Mouse (Mus musculus) regulatory T cell (primary cell): Measurements from ENCODE around the gene Slco1b2.
"Not testable (repeated sequence)": the region's sequence is repeated elsewhere in the genome, so short reads cannot be mapped to it uniquely, and the experiment has no call there.

Experiments used
- in situ Hi-C: fragments of 300-600 bp; cut with MboI, MseI; formaldehyde crosslinking; loops from one replicate; pipeline ENCODE4 v1.15.1; 2025; ENCODE audit warnings: high pct_unique_total_duplicates

Slco1b2 gene

GRCm38 (mm10) chr6:141629291-141629690 lies at the start of gene Slco1b2:
TSS of gene Slco1b2 (plus strand) at chr6:141629518.
- in situ Hi-C loops: no loop called here

- in situ Hi-C loops: no loop called here
Measured at GRCm38 (mm10) chr6:141584791-141585403, 44.4 kb upstream of the Slco1b2 start.

GRCm38 (mm10) chr6:141590002-141590401 lies 39.3 kb upstream of the Slco1b2 start:
- in situ Hi-C loops: no loop called here

GRCm38 (mm10) chr6:141590598-141591200 lies 38.6 kb upstream of the Slco1b2 start:
- in situ Hi-C loops: not testable (repeated sequence)

GRCm38 (mm10) chr6:141596081-141596480 lies 33.2 kb upstream of the Slco1b2 start:
- in situ Hi-C loops: no loop called here

GRCm38 (mm10) chr6:141597037-141597436 lies 32.3 kb upstream of the Slco1b2 start:
- in situ Hi-C loops: no loop called here

GRCm38 (mm10) chr6:141600940-141601339 lies 28.4 kb upstream of the Slco1b2 start:
- in situ Hi-C loops: no loop called here

- in situ Hi-C loops: no loop called here
Measured at GRCm38 (mm10) chr6:141610702-141611260, 18.5 kb upstream of the Slco1b2 start.

GRCm38 (mm10) chr6:141614017-141614416 lies 15.3 kb upstream of the Slco1b2 start:
- in situ Hi-C loops: no loop called here

GRCm38 (mm10) chr6:141615348-141615747 lies 14.0 kb upstream of the Slco1b2 start:
- in situ Hi-C loops: no loop called here

- in situ Hi-C loops: no loop called here
Measured at GRCm38 (mm10) chr6:141632935-141633334, 3.6 kb downstream of the Slco1b2 start.

GRCm38 (mm10) chr6:141635250-141635649 lies 5.9 kb downstream of the Slco1b2 start:
- in situ Hi-C loops: no loop called here

- in situ Hi-C loops: no loop called here
Measured at GRCm38 (mm10) chr6:141640639-141641038, 11.3 kb downstream of the Slco1b2 start.

GRCm38 (mm10) chr6:141687008-141687407 lies 57.7 kb downstream of the Slco1b2 start:
- in situ Hi-C loops: loop anchor here (5.0 kb wide), 1 partner anchor 335 kb away; no protein-coding TSS in a partner anchor

- in situ Hi-C loops: no loop called here
Measured at GRCm38 (mm10) chr6:141691246-141691645, 61.9 kb downstream of the Slco1b2 start.
